Mouse (Mus musculus): Measurements from ENCODE around the gene Hoxc11.

The Hoxc11 gene

GRCm38 (mm10) chr15:102965003-102965891 is 11.0 kb downstream of the Hoxc11 start:
- peaks cover 50% of the 10 kb centered on the region for H3K4me1 ChIP-seq (replicated peaks; ENCODE audit: low read depth, low read length)
- H3K9me3 ChIP-seq (ENCODE audit: low read length) = no peaks in the 10 kb centered on the region
- no peak for TF ChIP-seq NANOG (IDR thresholded peaks at IDR 0.05; ENCODE audit: borderline replicate concordance, low read length)
- TF ChIP-seq CTCF (conservative IDR thresholded peaks at IDR 0.05; ENCODE audit: low read length) = no peak
- no peak for TF ChIP-seq POU5F1 (IDR thresholded peaks at IDR 0.05; ENCODE audit: borderline replicate concordance, low read length)
- no peak overlapping the region for H3K4me3 ChIP-seq (replicated peaks; ENCODE audit: low read length)
- no peaks in the 10 kb centered on the region for H3K36me3 ChIP-seq (ENCODE audit: insufficient read depth, low read length)
- peaks cover 94% of the 10 kb centered on the region for H3K27me3 ChIP-seq (ENCODE audit: insufficient read depth, low read length)

- peak; percentile 78 for TF ChIP-seq CTCF (conservative IDR thresholded peaks at IDR 0.05; ENCODE audit: low read length)
- no peak for TF ChIP-seq NANOG (IDR thresholded peaks at IDR 0.05; ENCODE audit: borderline replicate concordance, low read length)
- Histone ChIP-seq H3K36me3 (ENCODE audit: insufficient read depth, low read length) (no peaks in the 10 kb centered on the region), H3K4me1 (replicated peaks; ENCODE audit: low read depth, low read length) (peaks cover 46% of the 10 kb centered on the region), H3K9me3 (ENCODE audit: low read length) (no peaks in the 10 kb centered on the region), H3K27me3 (ENCODE audit: insufficient read depth, low read length) (peaks cover 95% of the 10 kb centered on the region), H3K4me3 (replicated peaks; ENCODE audit: low read length) (peak overlapping the region; percentile 65)
Observed at GRCm38 (mm10) chr15:102965892-102966775, 11.9 kb downstream of the Hoxc11 start.

- Histone ChIP-seq H3K4me3 (replicated peaks; ENCODE audit: low read length) (peak within 1 kb of the TSS; percentile 65), H3K27me3 (ENCODE audit: insufficient read depth, low read length) (peaks cover 96% of the 10 kb centered on the region), H3K4me1 (replicated peaks; ENCODE audit: low read depth, low read length) (peaks cover 39% of the 10 kb centered on the region), H3K36me3 (ENCODE audit: insufficient read depth, low read length) (no peaks in the 10 kb centered on the region), H3K9me3 (ENCODE audit: low read length) (no peaks in the 10 kb centered on the region)
- TF ChIP-seq CTCF (conservative IDR thresholded peaks at IDR 0.05; ENCODE audit: low read length) (no peak), POU5F1 (IDR thresholded peaks at IDR 0.05; ENCODE audit: borderline replicate concordance, low read length) (no peak), NANOG (IDR thresholded peaks at IDR 0.05; ENCODE audit: borderline replicate concordance, low read length) (no peak)
Observed at GRCm38 (mm10) chr15:102966776-102967311, 12.6 kb downstream of the Hoxc11 start, which contains the start of gene Hoxc10. Hoxc10 (plus strand) TSS chr15:102966796.

- H3K36me3 ChIP-seq (ENCODE audit: insufficient read depth, low read length) = no peaks in the 10 kb centered on the region
Observed at GRCm38 (mm10) chr15:102967312-102967510, 13.0 kb downstream of the Hoxc11 start, which contains the start of gene Hoxc5. Hoxc5 (plus strand) TSS chr15:102967443.

GRCm38 (mm10) chr15:102967511-102968397 is 13.5 kb downstream of the Hoxc11 start:
- H3K36me3 ChIP-seq (ENCODE audit: insufficient read depth, low read length) = no peaks in the 10 kb centered on the region
- peaks cover 46% of the 10 kb centered on the region for H3K4me1 ChIP-seq (replicated peaks; ENCODE audit: low read depth, low read length)
- peak overlapping the region; percentile 65 for H3K4me3 ChIP-seq (replicated peaks; ENCODE audit: low read length)
- peaks cover 97% of the 10 kb centered on the region for H3K27me3 ChIP-seq (ENCODE audit: insufficient read depth, low read length)
- peaks cover 5% of the 10 kb centered on the region; the same call in 1 of the 2 replicates for H3K9me3 ChIP-seq (ENCODE audit: low read length)
- TF ChIP-seq CTCF (conservative IDR thresholded peaks at IDR 0.05; ENCODE audit: low read length) (no peak), NANOG (IDR thresholded peaks at IDR 0.05; ENCODE audit: borderline replicate concordance, low read length) (no peak), POU5F1 (IDR thresholded peaks at IDR 0.05; ENCODE audit: borderline replicate concordance, low read length) (no peak)

More at GRCm38 (mm10) chr15:102967312-102967510, 13.0 kb downstream of the Hoxc11 start, which contains the start of gene Hoxc5:
- Histone ChIP-seq H3K27me3 (ENCODE audit: insufficient read depth, low read length) (peaks cover 97% of the 10 kb centered on the region), H3K9me3 (ENCODE audit: low read length) (no peaks in the 10 kb centered on the region), H3K4me3 (replicated peaks; ENCODE audit: low read length) (peak within 1 kb of the TSS; percentile 65), H3K4me1 (replicated peaks; ENCODE audit: low read depth, low read length) (peaks cover 41% of the 10 kb centered on the region)
- TF ChIP-seq CTCF (conservative IDR thresholded peaks at IDR 0.05; ENCODE audit: low read length) = no peak
- no peak for TF ChIP-seq POU5F1 (IDR thresholded peaks at IDR 0.05; ENCODE audit: borderline replicate concordance, low read length)
- no peak for TF ChIP-seq NANOG (IDR thresholded peaks at IDR 0.05; ENCODE audit: borderline replicate concordance, low read length)

GRCm38 (mm10) chr15:102969296-102969695 is 15.1 kb downstream of the Hoxc11 start:
- H3K36me3 ChIP-seq (ENCODE audit: insufficient read depth, low read length) = no peaks in the 10 kb centered on the region
- H3K4me1 ChIP-seq (replicated peaks; ENCODE audit: low read depth, low read length) = peaks cover 42% of the 10 kb centered on the region
- H3K9me3 ChIP-seq (ENCODE audit: low read length) = peaks cover 13% of the 10 kb centered on the region; the same call in 1 of the 2 replicates
- TF ChIP-seq POU5F1 (IDR thresholded peaks at IDR 0.05; ENCODE audit: borderline replicate concordance, low read length) (no peak), NANOG (IDR thresholded peaks at IDR 0.05; ENCODE audit: borderline replicate concordance, low read length) (no peak), CTCF (conservative IDR thresholded peaks at IDR 0.05; ENCODE audit: low read length) (no peak)
- H3K27me3 ChIP-seq (ENCODE audit: insufficient read depth, low read length) = peaks cover 97% of the 10 kb centered on the region
- no peak overlapping the region for H3K4me3 ChIP-seq (replicated peaks; ENCODE audit: low read length)

- H3K27me3 ChIP-seq (ENCODE audit: insufficient read depth, low read length) = peaks cover 96% of the 10 kb centered on the region
- peaks cover 38% of the 10 kb centered on the region for H3K4me1 ChIP-seq (replicated peaks; ENCODE audit: low read depth, low read length)
- no peak overlapping the region for H3K4me3 ChIP-seq (replicated peaks; ENCODE audit: low read length)
- TF ChIP-seq POU5F1 (IDR thresholded peaks at IDR 0.05; ENCODE audit: borderline replicate concordance, low read length) (no peak), CTCF (conservative IDR thresholded peaks at IDR 0.05; ENCODE audit: low read length) (peak; percentile 13; the same call in 1 of the 2 replicates)
- no peaks in the 10 kb centered on the region for H3K36me3 ChIP-seq (ENCODE audit: insufficient read depth, low read length)
- H3K9me3 ChIP-seq (ENCODE audit: low read length) = peaks cover 13% of the 10 kb centered on the region; the same call in 1 of the 2 replicates
Observed at GRCm38 (mm10) chr15:102970740-102971139, 16.5 kb downstream of the Hoxc11 start.

Data from E14TG2a.4 (cell line).